Mouse (Mus musculus) mesoderm, embryonic 11.5 days (tissue): ENCODE results near the gene Sdccag8.
"Not testable (repeated sequence)": the region's sequence is repeated elsewhere in the genome, so short reads cannot be mapped to it uniquely, and the experiment has no call there.

Experiments used
- DNase-seq: peaks from one replicate; pipeline ENCODE4 v3.0.0-alpha.2; 2012; ENCODE audit warnings: low read depth, low spot score

Gene Sdccag8

DNA sequence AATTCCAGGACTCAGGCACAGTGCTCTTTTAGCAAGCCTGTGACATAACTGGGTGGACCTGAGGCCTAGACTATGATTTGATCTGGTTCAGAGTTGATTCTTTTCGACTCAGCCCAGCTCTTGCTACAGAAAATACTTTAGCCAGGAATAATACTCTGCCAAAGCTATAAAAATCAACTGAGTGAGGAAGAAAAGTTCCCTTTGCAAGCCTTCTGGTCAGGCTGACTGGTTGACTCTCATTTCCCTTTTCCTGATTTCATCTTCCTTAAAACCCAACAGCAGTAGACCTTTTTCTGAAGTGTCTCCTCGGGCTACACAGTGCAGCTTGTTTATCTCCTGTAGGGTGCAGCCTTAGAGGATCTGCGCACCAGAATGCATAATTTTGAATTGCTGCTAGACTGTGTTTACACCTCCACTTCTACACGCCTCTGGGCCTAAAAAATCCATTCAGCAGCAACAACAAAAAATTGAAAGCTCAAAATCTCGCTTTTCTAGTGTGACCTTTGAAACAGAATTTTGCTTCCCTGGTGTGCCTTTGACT, 13.6 kb downstream of the Sdccag8 start:
- DNase-seq = no peak

GRCm38 (mm10) chr1:176828666-176829065, 14.2 kb downstream of the Sdccag8 start:
- DNase-seq = no peak

GRCm38 (mm10) chr1:176832071-176832470, 17.6 kb downstream of the Sdccag8 start:
- DNase-seq = no peak

- no peak for DNase-seq
These were observed 18.1 kb downstream of the Sdccag8 start for GRCm38 (mm10) chr1:176832607-176833006.

DNA sequence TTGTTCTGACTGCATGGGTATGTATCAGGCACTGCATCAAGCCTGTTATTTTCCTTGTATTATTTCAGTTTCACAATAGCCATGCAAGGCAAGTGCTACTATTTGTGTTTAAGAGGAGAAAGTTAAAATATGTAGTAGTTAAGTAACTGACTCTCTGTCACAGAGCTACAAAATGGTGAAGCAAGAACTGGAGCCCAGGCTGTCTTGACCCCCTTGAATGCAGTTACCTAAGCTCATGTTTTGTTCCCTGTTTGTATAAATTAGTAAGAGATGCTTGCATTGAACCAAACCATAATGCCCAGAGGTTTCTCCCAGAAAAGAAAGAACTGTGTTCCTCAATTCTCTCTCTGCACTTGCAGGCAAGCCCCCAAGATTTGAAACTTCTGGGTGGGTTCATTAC, 18.8 kb downstream of the Sdccag8 start:
- DNase-seq = no peak

DNA sequence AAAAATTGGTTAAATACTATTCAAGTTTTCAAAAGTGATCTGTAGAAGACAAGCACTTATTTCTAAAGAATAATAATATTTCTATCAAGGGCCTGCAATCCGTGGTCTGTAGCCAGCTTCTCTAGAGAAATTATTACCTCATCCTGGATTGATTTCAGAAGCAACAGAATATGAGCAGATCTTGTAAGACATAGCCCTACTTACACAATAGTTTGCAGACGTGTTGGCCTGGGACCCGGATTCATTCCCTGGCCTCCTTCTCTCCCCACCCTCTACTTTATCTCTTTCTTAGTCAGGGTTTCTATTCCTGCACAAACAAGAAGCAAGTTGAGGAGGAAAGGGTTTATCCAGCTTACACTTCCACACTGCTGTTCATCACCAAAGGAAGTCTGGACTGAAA, 19.5 kb downstream of the Sdccag8 start:
- no peak for DNase-seq

DNA sequence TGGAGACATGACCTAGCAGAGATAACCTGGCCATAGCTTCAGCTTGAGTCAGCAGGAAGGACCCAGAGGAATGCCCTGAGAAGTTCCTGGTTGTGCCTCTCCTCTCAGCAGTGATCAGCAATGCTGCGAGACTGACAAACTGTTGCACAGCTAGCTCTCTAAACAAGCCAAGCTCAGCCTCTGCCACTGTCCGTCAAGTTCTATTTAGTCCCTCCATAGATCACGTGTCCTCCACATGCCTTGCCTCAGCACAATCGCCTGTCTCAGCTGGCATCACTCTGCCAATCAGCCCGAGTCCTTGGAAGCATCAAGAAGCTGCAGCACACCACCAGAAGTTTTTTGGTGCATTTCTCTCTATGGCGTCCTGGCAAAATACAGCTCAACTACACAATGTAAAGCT, 20.4 kb downstream of the Sdccag8 start:
- peak; percentile 30 for DNase-seq

GRCm38 (mm10) chr1:176835501-176836294, 21.2 kb downstream of the Sdccag8 start:
- no peak for DNase-seq

- not testable (repeated sequence) for DNase-seq
These were observed 22.1 kb downstream of the Sdccag8 start for GRCm38 (mm10) chr1:176836562-176836961.

DNA sequence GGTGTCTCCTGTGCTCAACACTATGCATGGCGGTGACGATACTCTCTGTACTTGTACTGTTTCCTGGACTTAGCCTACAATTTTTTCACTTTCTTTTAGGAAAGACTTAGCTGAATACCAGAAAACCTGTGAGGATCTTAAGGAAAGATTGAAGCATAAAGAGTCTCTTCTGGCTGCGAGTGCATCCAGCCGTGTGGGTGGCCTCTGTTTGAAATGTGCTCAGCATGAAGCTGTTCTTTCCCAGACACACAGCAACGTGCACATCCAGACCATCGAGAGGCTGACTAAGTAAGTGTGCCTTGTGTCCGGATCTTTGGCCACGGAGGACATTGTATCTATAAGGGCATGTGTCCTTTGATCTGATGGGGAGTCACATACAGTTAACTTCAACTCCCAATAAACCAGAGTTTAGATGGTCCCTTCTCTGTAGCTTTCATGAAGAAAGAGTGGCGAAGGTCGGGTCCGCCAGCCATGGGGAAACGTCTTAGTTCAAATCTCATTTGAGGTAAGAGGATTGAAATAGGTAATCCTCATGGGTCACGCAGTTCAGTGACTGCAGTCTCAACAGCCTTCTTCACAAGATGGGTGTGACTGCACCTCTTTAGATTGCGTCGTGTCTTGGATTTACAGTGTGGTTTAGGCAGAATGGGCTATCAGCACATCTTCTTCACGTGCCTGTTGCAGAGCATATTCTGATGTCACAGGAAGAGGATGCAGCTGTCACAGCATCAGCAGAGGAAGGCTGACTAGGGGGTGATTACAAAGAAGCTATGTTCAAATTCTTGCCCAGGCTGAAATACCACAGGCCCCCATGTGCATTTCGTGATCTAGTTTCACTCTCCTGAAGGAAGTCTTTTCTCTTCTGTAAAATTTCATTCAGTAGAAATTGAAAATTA, 30.9 kb downstream of the Sdccag8 start:
- no peak for DNase-seq

GRCm38 (mm10) chr1:176847118-176847859, 32.8 kb downstream of the Sdccag8 start:
- no peak for DNase-seq

DNA sequence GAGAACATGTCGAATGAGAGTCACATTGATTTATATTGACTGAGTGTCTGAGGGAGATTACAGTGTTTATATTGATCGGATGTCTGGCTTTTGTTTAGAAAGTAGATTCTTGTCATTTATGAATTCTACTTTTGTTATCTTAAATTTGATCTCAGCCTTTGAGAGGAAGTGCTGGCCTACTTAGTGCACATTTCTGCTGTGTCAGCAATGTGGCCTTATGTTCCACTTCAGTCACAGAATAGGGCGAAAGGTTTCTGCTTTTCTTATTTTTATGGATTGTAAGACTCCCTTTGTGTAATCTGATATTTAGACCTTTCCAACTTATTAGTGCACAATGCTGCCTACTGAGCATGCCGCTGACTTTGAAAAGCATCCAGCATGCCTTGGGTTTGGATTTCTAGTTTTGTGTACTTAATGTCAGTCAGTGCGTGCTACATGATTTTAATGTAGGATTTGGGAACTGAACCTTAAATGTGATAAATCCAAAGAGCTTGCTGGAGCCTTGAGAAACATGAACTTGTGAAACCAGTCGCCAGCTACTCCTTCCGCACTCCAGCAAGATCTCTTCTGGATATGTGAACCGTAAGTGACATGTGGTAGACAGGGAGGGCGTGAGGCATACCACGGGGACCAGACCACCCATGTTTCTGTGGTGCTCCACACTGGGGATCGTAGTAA, 34.3 kb downstream of the Sdccag8 start:
- no peak for DNase-seq

DNA sequence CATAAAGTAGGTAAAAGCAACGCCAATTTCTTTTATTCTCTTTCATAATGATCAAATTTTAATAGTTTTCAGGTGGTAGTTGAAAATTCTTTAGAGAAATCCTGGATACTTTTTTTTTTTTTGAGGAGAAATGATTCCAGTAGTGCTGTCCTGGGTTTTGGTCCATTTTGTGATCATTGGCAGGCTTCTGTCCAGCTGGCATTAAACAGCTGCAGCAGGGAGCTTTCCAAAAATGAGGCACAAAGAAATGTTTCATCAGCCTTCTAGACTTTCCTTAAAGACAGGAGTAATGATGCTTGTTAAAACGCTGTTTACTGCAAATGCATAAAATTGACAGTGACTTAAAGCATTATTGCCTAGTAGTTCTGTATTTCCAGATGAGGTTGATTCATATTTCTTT, 34.9 kb downstream of the Sdccag8 start:
- no peak for DNase-seq

DNA sequence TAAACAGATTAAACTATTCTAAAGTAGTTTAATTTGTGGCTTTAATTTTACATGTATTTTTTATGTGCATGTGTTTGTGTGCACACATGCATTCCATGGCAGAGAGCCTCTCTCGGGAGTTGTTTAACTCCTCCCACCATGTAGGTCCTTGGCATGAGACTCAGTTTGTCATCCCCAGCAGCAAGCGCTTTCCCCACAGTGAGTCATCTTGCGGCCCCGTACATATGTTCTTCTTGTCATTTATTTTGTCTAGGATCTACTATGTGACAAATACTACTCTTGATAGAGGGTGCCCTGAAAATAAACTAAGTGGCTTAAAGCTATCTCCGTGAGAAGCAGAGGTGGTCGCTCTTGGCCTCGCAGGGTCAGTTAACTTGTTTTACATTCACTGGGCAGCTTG, 36.9 kb downstream of the Sdccag8 start:
- DNase-seq = no peak

GRCm38 (mm10) chr1:176852813-176853590, 38.5 kb downstream of the Sdccag8 start:
- DNase-seq = no peak

- peak; percentile 81 for DNase-seq
These were observed 47.7 kb downstream of the Sdccag8 start for GRCm38 (mm10) chr1:176861981-176862644.

DNA sequence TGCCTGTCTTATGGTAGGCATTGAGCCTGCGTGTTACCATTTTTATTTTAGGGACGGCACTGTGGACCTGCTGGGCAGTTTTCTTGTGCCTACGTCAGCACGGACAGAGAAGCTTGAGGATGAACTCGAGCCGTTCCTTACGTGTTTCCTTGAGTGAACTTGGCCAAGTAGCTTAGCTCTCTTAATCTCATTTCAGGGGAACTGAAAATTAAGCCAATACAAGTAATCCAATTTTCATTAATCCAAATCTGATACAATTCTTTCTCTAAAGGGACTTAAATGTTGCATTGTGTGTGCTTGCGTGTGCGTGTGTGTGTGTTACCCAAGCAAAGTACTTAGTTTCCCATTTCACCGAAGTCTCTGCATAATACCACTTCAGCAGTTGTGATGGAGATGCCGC, 56.0 kb downstream of the Sdccag8 start:
- no peak for DNase-seq

GRCm38 (mm10) chr1:176871975-176872374, 57.5 kb downstream of the Sdccag8 start:
- DNase-seq = peak; percentile 20

- no peak for DNase-seq
These were observed 59.0 kb downstream of the Sdccag8 start for GRCm38 (mm10) chr1:176873463-176873862.

DNA sequence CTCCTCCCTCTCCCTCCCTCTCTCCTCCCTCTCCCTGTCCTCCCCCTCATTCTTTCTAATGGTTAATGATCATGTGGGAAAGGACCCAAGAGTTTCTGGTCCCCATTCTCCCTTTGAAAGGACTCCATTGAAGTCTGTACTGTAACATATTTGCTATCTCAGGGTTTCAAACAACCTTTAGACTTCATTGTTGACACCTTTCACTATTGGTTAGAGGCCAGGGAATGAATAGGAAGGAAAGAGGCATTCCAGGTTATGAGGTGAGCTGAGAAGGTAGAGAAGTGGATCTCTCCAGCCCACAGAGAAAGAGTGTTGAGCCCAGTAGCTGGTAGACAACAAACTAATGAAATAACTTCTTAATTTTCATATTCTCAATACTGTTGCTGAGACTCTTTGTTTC, 59.7 kb downstream of the Sdccag8 start:
- no peak for DNase-seq
